Mouse (Mus musculus) small intestine, adult 2 months (tissue): ENCODE measurements around the gene Tcta.

Source experiments
- CTCF ChIP-seq: fragments of 200-500 bp; IDR thresholded peaks from 2 replicates; pipeline ENCODE4 v1.5.1; 2012; ENCODE audit warnings: low read depth, mild to moderate bottlenecking, control low read depth, inconsistent platforms, low read length, moderate library complexity, mixed read lengths; ENCODE audit not compliant: insufficient replicate concordance, insufficient read length; ENCODE audit errors: extremely low read depth
- POLR2A ChIP-seq: fragments of 200-500 bp; IDR thresholded peaks from 2 replicates; pipeline ENCODE4 v1.6.1; 2012; ENCODE audit warnings: low read depth, mild to moderate bottlenecking, control low read depth, inconsistent platforms, low read length, moderate library complexity

- no peak for TF ChIP-seq POLR2A
- no peak for TF ChIP-seq CTCF
Measured at GRCm38 (mm10) chr9:108349727-108350126, 43.8 kb upstream of the Tcta start.
